Mouse (Mus musculus): ENCODE measurements around the gene Nasp.

GRCm38 (mm10) chr4:116626658-116627358, 933 bp downstream of the Nasp start:
- TF ChIP-seq CTCF (IDR thresholded peaks at IDR 0.05; ENCODE audit: low read depth) (no peak), EP300 (IDR thresholded peaks at IDR 0.05; ENCODE audit: low read depth) (no peak)
